Mouse (Mus musculus) MEL (cell line): ENCODE measurements around the gene Asxl2.

Experiments used
- CTCF ChIP-seq, 3 experiments: IDR thresholded peaks in 2 of 3; conservative IDR thresholded peaks in 1 of 3; 2 replicates each; pipeline ENCODE4 v1.5.1; 2011 to 2012; ENCODE audit warnings: low read length in 3 of 3, low read depth in 2 of 3, mild to moderate bottlenecking in 2 of 3, improper control_type of control experiment in 1 of 3, inconsistent platforms in 1 of 3, mixed read lengths in 1 of 3, moderate library complexity in 1 of 3; ENCODE audit not compliant: control insufficient read depth in 1 of 3, insufficient read depth in 1 of 3, poor library complexity in 1 of 3, severe bottlenecking in 1 of 3
- EP300 ChIP-seq, 2 experiments: IDR thresholded peaks; 2 replicates each; pipeline ENCODE4 v1.6.1; 2011; ENCODE audit warnings: improper control_type of control experiment in 2 of 2, low read length in 2 of 2, low read depth in 1 of 2, mild to moderate bottlenecking in 1 of 2
- POLR2A ChIP-seq, 2 experiments: IDR thresholded peaks; 2 replicates each; pipeline ENCODE4 v1.6.1; 2011 to 2012; ENCODE audit warnings: low read length in 2 of 2, mild to moderate bottlenecking in 2 of 2, control low read depth in 1 of 2, improper control_type of control experiment in 1 of 2, low read depth in 1 of 2, moderate library complexity in 1 of 2; ENCODE audit not compliant: control insufficient read depth in 1 of 2, insufficient read depth in 1 of 2, poor library complexity in 1 of 2
- POLR2AphosphoS5 ChIP-seq: IDR thresholded peaks from 2 replicates; pipeline ENCODE4 v1.6.1; 2012; ENCODE audit warnings: low read depth, borderline replicate concordance, mild to moderate bottlenecking, inconsistent platforms, low read length, moderate library complexity, mixed read lengths
- SMC3 ChIP-seq: IDR thresholded peaks from 2 replicates; pipeline ENCODE4 v1.6.1; 2011; ENCODE audit warnings: low read depth, low read length, improper control_type of control experiment
- ZKSCAN1 ChIP-seq: IDR thresholded peaks from 2 replicates; pipeline ENCODE4 v1.6.1; 2012; ENCODE audit warnings: low read depth, mild to moderate bottlenecking, inconsistent platforms, low read length, improper control_type of control experiment, moderate library complexity

- no peak for TF ChIP-seq POLR2A (IDR thresholded peaks at IDR 0.05; ENCODE audit: control insufficient read depth in 1 of 2, insufficient read depth in 1 of 2, low read depth in 1 of 2, low read length in 2 of 2, poor library complexity in 1 of 2)
- TF ChIP-seq CTCF (IDR thresholded peaks at IDR 0.05 in 2 of 3, conservative IDR thresholded peaks at IDR 0.05 in 1 of 3; ENCODE audit: control insufficient read depth in 1 of 3, insufficient read depth in 1 of 3, low read depth in 2 of 3, low read length in 3 of 3, poor library complexity in 1 of 3, severe bottlenecking in 1 of 3), result no peak
- no peak for TF ChIP-seq SMC3
- no peak for TF ChIP-seq ZKSCAN1
- TF ChIP-seq POLR2AphosphoS5, result no peak
- no peak for TF ChIP-seq EP300 (IDR thresholded peaks at IDR 0.05; ENCODE audit: low read depth in 1 of 2, low read length in 2 of 2)
Observed at GRCm38 (mm10) chr12:3393140-3393539, 33.5 kb upstream of the Asxl2 start.
